Mouse (Mus musculus) G1E (cell line): ENCODE measurements around the gene Ttc25.

Source experiments
- CTCF ChIP-seq: IDR thresholded peaks from 2 replicates; pipeline ENCODE4 v1.5.1; 2012; ENCODE audit warnings: low read depth, low read length, inconsistent platforms, mixed read lengths
- TAL1 ChIP-seq: conservative IDR thresholded peaks from 2 replicates; pipeline ENCODE4 v1.6.1; 2012; ENCODE audit warnings: low read depth, low read length, inconsistent platforms, mixed read lengths

DNA sequence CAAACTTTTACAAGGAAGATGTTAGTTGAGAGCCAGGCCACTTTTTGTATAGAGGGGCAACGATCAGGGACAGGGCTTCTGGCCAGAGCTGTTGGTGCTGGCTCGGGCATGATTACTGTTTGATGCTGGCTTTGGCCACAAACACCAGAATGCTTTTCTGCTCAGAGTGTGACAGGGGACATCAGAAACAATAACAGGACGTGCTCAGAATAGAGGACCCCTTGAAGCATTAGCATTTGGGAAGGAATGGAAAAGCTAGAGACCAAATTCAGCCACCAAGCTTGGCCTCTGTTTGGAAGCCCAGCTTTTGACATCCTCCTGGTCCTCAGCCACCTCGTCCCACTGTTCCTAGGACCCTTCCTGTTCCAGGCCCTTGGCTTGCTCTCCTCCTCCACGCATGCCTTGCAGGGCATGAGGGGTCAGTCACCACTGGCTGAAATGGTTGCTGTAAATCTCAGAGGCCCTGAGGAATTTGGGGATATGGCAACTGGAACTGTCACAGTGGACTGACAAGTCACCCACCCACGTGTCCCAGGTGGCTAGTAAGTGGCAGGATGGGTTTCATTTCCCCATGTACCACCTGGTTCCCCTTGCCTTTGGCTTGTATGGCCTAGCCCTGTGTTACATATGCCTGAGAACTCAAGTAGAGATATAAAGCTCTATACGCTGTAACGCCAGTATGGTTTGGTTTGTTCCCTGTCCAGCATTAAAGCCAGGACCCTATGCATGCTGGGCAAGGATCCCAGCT is 32.6 kb downstream of the Ttc25 start:
- no peak for TF ChIP-seq CTCF
- no peak for TF ChIP-seq TAL1
